Mouse (Mus musculus): ENCODE results near the gene Auts2. TPM values are rescaled to one million over a fixed set of nuclear protein-coding genes. Genes with fewer than 3 reads are reported as not detected.

The Auts2 gene
- polyA plus RNA-seq, 1 experiment from 2014 or later = 95.1 TPM

- no peak overlapping the region for H3K4me2 ChIP-seq
- H3K27ac ChIP-seq = no peak overlapping the region
- no peak overlapping the region for H3K4me3 ChIP-seq
- WGBS = 92% methylated on average over 4 of the region's 4 CpGs
- H3K9ac ChIP-seq = no peak overlapping the region
- peaks cover 74% of the 10 kb centered on the region for H3K4me1 ChIP-seq
- ATAC-seq = no peak
- no peaks in the 10 kb centered on the region for H3K27me3 ChIP-seq
- H3K9me3 ChIP-seq (replicated peaks) = no peaks in the 10 kb centered on the region
- H3K36me3 ChIP-seq (ENCODE audit: poor library complexity, severe bottlenecking) = no peaks in the 10 kb centered on the region
These were observed 5.7 kb downstream of the Auts2 start for GRCm38 (mm10) chr5:132537475-132537874.

DNA sequence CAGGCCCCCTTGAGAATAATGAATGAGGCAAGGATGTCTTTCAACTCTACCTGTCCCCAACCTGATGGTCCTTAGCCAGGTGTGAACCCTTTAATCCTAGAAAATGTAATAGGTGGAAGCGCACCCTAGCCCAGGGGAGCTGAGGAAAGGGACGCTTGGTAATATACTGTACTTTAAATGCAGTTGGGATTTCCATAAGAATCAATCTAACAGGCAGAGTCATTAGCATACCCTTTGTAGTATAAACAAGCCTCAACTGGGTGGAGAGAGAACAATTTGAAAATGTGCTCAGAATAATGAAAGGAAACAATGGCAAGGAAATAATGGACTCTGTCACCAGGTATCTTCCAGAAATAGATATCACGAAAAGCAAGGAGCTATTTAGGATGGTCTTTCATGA is 16.7 kb downstream of the Auts2 start:
- Histone ChIP-seq H3K4me2 (no peak overlapping the region), H3K4me1 (peaks cover 90% of the 10 kb centered on the region), H3K27ac (no peak overlapping the region), H3K9me3 (replicated peaks) (no peaks in the 10 kb centered on the region), H3K27me3 (no peaks in the 10 kb centered on the region), H3K9ac (no peak overlapping the region), H3K36me3 (ENCODE audit: poor library complexity, severe bottlenecking) (no peaks in the 10 kb centered on the region), H3K4me3 (no peak overlapping the region)
- ATAC-seq = no peak
- 31% methylated on average over 3 of the region's 3 CpGs for WGBS

- Histone ChIP-seq H3K4me3 (no peak overlapping the region), H3K4me1 (peaks cover 85% of the 10 kb centered on the region), H3K9ac (no peak overlapping the region), H3K27me3 (no peaks in the 10 kb centered on the region), H3K36me3 (ENCODE audit: poor library complexity, severe bottlenecking) (no peaks in the 10 kb centered on the region), H3K9me3 (replicated peaks) (no peaks in the 10 kb centered on the region), H3K27ac (no peak overlapping the region), H3K4me2 (no peak overlapping the region)
- ATAC-seq = no peak
- 44% methylated on average over 12 of the region's 12 CpGs for WGBS
These were observed 21.7 kb downstream of the Auts2 start for GRCm38 (mm10) chr5:132521358-132521873.

DNA sequence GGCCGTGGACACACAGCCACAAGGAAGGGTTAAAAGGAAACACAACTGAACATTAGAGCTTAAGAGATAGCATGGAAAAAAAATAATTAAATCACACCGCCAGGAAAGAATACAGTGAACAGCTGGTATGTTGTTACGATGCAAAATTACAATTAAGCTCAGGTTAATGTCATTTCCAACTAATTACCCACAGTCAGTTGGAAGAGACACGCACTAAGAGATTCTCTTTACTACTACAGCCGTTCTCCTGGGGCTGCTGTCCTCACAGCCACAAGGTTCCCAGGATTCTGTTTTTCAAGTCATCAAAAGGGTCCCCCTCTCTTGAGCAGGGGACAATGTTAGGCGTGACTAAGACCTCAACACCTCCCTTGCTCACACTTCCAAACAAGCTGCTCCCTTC is 25.3 kb downstream of the Auts2 start:
- Histone ChIP-seq H3K27me3 (no peaks in the 10 kb centered on the region), H3K4me2 (0 out of 2 replicates have a peak overlapping the region, but pooled peaks have one; percentile 8), H3K27ac (no peak overlapping the region), H3K9me3 (replicated peaks) (no peaks in the 10 kb centered on the region), H3K36me3 (ENCODE audit: poor library complexity, severe bottlenecking) (no peaks in the 10 kb centered on the region), H3K9ac (no peak overlapping the region), H3K4me3 (no peak overlapping the region), H3K4me1 (peaks cover 79% of the 10 kb centered on the region)
- no peak for ATAC-seq
- WGBS = 35% methylated on average over 6 of the region's 6 CpGs

GRCm38 (mm10) chr5:132514521-132514920 is 28.6 kb downstream of the Auts2 start:
- H3K27ac ChIP-seq = no peak overlapping the region
- H3K4me3 ChIP-seq = no peak overlapping the region
- ATAC-seq = no peak
- no peak overlapping the region for H3K4me2 ChIP-seq
- H3K9me3 ChIP-seq (replicated peaks) = no peaks in the 10 kb centered on the region
- 0 out of 2 replicates have a peak, but pooled peaks cover 3% of the 10 kb centered on the region for H3K27me3 ChIP-seq
- H3K9ac ChIP-seq = no peak overlapping the region
- H3K36me3 ChIP-seq (ENCODE audit: poor library complexity, severe bottlenecking) = no peaks in the 10 kb centered on the region
- 92% methylated on average over 6 of the region's 6 CpGs for WGBS
- peaks cover 70% of the 10 kb centered on the region for H3K4me1 ChIP-seq

DNA sequence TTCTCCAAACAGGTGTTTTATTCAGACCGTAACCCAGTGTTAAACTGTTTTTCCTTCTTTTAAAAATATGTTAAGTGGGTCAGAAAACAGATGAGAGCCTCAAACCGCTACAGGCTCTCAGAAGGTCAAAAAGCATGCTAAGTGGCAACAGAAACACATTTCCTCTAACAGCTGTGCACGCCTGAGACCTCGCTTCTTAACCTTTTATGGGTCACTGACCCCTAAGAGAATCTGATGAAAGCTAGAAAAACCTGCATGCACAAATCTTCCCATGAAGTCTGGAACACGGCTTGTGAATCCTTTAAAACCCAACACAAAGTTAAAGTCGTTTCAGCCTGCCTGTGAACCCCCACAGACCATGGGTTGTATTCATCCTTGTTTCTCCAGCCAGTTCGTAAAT is 29.9 kb downstream of the Auts2 start:
- 42% methylated on average over 7 of the region's 7 CpGs for WGBS
- Histone ChIP-seq H3K27me3 (0 out of 2 replicates have a peak, but pooled peaks cover 3% of the 10 kb centered on the region), H3K4me1 (peaks cover 65% of the 10 kb centered on the region)

DNA sequence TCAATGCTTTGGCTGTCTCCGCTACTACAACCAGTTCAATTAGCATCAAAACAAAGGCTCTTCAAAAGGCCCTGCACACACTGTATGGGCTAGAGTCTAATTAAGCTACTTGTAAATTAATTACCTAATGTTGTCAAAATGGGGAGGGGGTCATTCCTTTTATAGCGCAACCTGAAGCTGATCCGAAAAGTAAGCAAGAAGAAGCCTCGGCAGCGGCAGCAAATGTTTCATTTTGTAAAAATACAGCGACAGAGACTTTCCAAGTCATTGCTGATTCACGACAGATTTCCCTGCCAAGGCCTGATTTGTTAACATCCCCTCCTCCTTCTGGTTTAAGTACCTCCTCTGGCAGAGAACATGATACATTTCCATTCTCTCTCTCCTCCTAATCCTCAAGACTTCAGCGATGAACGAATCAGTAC is 33.7 kb downstream of the Auts2 start:
- H3K4me2 ChIP-seq = peak overlapping the region; percentile 44
- 0 out of 2 replicates have a peak, but pooled peaks cover 3% of the 10 kb centered on the region for H3K27me3 ChIP-seq
- no peak overlapping the region for H3K27ac ChIP-seq
- no peak overlapping the region for H3K9ac ChIP-seq
- H3K36me3 ChIP-seq (ENCODE audit: poor library complexity, severe bottlenecking) = no peaks in the 10 kb centered on the region
- H3K4me3 ChIP-seq = peak overlapping the region; percentile 14
- H3K9me3 ChIP-seq (replicated peaks) = no peaks in the 10 kb centered on the region
- WGBS = 4% methylated on average over 9 of the region's 9 CpGs
- ATAC-seq = peak; percentile 75; the same call in 1 of the 2 replicates
- H3K4me1 ChIP-seq = peaks cover 44% of the 10 kb centered on the region

More for the DNA sequence above, 29.9 kb downstream of the Auts2 start:
- no peaks in the 10 kb centered on the region for H3K9me3 ChIP-seq (replicated peaks)
- H3K27ac ChIP-seq = no peak overlapping the region
- H3K36me3 ChIP-seq (ENCODE audit: poor library complexity, severe bottlenecking) = no peaks in the 10 kb centered on the region
- no peak for ATAC-seq
- no peak overlapping the region for H3K9ac ChIP-seq
- H3K4me2 ChIP-seq = no peak overlapping the region
- no peak overlapping the region for H3K4me3 ChIP-seq

DNA sequence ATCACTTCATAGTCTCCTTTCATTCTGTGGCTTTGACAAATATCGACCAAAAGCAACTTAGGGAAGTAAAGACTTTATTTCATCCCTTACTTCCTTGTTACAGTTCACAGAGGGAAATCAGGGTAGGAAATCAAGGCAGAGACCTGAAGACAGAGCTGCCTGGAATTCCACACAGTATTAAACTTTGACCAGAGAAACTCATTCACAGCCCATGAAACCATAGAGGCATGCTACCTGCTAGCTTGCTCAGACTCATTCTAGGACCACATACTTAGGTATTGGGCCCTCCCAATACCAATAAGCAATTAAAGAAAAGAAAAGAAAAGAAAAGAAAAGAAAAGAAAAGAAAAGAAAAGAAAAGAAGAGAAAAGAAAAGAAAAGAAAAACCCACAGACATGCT is 38.3 kb downstream of the Auts2 start:
- ATAC-seq = no peak
- Histone ChIP-seq H3K9me3 (replicated peaks) (no peaks in the 10 kb centered on the region), H3K9ac (no peak overlapping the region), H3K4me3 (no peak overlapping the region), H3K36me3 (ENCODE audit: poor library complexity, severe bottlenecking) (no peaks in the 10 kb centered on the region), H3K27ac (no peak overlapping the region), H3K27me3 (no peaks in the 10 kb centered on the region), H3K4me1 (peaks cover 38% of the 10 kb centered on the region), H3K4me2 (no peak overlapping the region)
- 97% methylated on average over 1 of the region's 1 CpGs for WGBS

DNA sequence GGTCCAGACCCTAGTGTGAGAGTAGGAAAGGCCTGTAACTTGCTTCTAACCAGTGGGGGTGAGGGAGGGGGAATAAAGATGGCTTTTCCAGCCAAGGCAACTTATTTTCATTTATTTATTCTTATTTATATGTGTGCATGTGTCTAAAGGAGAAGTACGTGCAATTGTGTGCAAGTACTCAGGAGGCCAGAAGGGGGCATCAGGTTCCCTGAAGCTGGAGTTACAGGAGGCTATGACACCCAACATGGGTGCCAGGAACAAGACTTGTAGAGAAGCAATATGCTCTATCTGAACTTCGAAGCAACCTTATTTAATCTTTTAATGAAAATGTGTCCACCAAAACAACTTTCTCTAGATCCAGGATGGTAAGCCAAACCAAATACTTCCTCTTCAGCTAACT is 39.7 kb downstream of the Auts2 start:
- no peak overlapping the region for H3K9ac ChIP-seq
- no peaks in the 10 kb centered on the region for H3K9me3 ChIP-seq (replicated peaks)
- H3K4me1 ChIP-seq = peaks cover 30% of the 10 kb centered on the region
- H3K4me3 ChIP-seq = no peak overlapping the region
- no peak overlapping the region for H3K4me2 ChIP-seq
- no peak for ATAC-seq
- 99% methylated on average over 2 of the region's 2 CpGs for WGBS
- H3K27ac ChIP-seq = no peak overlapping the region
- no peaks in the 10 kb centered on the region for H3K27me3 ChIP-seq
- no peaks in the 10 kb centered on the region for H3K36me3 ChIP-seq (ENCODE audit: poor library complexity, severe bottlenecking)

DNA sequence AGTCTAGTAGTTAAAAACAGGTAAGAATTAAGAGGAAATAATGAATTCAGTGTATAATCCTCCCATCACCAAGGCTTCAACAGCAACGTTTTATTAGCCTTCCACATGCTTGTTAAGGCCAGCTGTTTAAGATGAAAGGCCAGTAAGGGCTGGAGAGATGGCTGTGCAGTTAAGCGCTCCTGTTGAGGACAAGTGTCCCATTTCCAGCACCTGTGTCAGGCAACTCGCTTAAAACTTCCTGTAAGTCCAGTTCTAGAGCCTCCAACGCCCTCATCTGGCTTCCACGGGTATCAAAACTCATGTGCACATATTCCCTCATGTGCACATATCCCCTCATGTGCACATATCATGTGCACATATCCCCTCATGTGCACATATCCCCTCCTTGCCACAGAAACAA is 41.1 kb downstream of the Auts2 start:
- H3K9me3 ChIP-seq (replicated peaks) = no peaks in the 10 kb centered on the region
- 17% methylated on average over 5 of the region's 5 CpGs for WGBS
- no peak overlapping the region for H3K9ac ChIP-seq
- H3K4me1 ChIP-seq = peaks cover 28% of the 10 kb centered on the region
- no peak overlapping the region for H3K27ac ChIP-seq
- H3K36me3 ChIP-seq (ENCODE audit: poor library complexity, severe bottlenecking) = no peaks in the 10 kb centered on the region
- H3K27me3 ChIP-seq = no peaks in the 10 kb centered on the region
- H3K4me3 ChIP-seq = no peak overlapping the region
- ATAC-seq = no peak
- H3K4me2 ChIP-seq = no peak overlapping the region

- no peaks in the 10 kb centered on the region for H3K9me3 ChIP-seq (replicated peaks)
- no peak for ATAC-seq
- 11% methylated on average over 3 of the region's 3 CpGs for WGBS
- no peak overlapping the region for H3K4me3 ChIP-seq
- H3K27me3 ChIP-seq = no peaks in the 10 kb centered on the region
- H3K36me3 ChIP-seq (ENCODE audit: poor library complexity, severe bottlenecking) = no peaks in the 10 kb centered on the region
- H3K4me2 ChIP-seq = 0 out of 2 replicates have a peak overlapping the region, but pooled peaks have one; percentile 0
- H3K27ac ChIP-seq = no peak overlapping the region
- peaks cover 30% of the 10 kb centered on the region for H3K4me1 ChIP-seq
- H3K9ac ChIP-seq = no peak overlapping the region
These were observed 42.3 kb downstream of the Auts2 start for GRCm38 (mm10) chr5:132500817-132501231.

DNA sequence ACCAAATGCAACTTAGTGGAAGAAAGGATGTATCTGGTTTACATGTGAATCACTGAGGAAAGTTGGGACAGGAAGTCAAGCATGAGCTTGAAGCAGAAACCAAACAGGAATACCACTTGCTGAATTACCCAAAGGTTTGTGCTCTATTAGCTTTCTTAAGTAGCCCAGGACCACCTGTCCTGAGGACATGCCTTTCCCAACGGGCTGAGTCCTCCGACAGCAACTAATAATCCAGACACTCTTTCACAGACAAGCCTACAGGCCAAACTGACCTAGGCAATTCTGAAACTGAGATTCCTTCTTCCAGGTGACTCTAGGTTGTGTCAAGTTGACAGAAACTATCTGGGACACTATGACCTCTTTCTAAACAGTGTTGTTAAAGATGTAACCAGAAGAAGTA is 44.2 kb downstream of the Auts2 start:
- no peak for ATAC-seq
- H3K4me1 ChIP-seq = peaks cover 30% of the 10 kb centered on the region
- no peak overlapping the region for H3K9ac ChIP-seq
- H3K27ac ChIP-seq = no peak overlapping the region
- no peaks in the 10 kb centered on the region for H3K36me3 ChIP-seq (ENCODE audit: poor library complexity, severe bottlenecking)
- 64% methylated on average over 2 of the region's 2 CpGs for WGBS
- no peak overlapping the region for H3K4me3 ChIP-seq
- no peak overlapping the region for H3K4me2 ChIP-seq
- H3K27me3 ChIP-seq = no peaks in the 10 kb centered on the region
- H3K9me3 ChIP-seq (replicated peaks) = no peaks in the 10 kb centered on the region

DNA sequence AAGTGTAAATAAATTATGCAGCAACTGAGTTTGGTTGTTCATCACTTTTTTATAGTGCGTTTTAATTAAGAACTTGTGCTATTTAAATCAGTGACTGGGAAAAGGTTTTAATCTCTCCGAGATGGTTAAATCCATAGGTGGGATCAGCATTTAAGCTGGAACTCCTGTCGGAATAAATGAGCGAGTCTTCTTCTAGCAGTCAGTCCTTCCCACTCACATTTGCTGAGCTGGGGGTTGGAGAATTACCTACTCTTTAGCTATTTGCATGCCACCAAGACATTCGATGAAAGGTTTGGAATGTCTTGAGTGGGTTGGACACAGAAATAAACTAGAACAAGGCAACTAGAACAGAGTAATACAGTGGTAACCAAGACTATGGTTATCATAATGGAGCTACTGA is 45.1 kb downstream of the Auts2 start:
- Histone ChIP-seq H3K4me3 (no peak overlapping the region), H3K36me3 (ENCODE audit: poor library complexity, severe bottlenecking) (no peaks in the 10 kb centered on the region), H3K9me3 (replicated peaks) (no peaks in the 10 kb centered on the region), H3K27me3 (no peaks in the 10 kb centered on the region), H3K4me2 (no peak overlapping the region), H3K4me1 (peaks cover 30% of the 10 kb centered on the region), H3K9ac (no peak overlapping the region), H3K27ac (no peak overlapping the region)
- no peak for ATAC-seq
- 82% methylated on average over 5 of the region's 5 CpGs for WGBS

Measured in forebrain, embryonic 13.5 days (tissue).